Mouse (Mus musculus): ENCODE data around the gene Sh2b3.

The Sh2b3 gene

GRCm38 (mm10) chr5:121823668-121824067 lies 13.8 kb downstream of the Sh2b3 start:
- DNase-seq (ENCODE audit: low spot score in 2 of 2) = no peak

GRCm38 (mm10) chr5:121822786-121823505 lies 14.5 kb downstream of the Sh2b3 start:
- DNase-seq (ENCODE audit: low spot score in 2 of 2) = no peak

GRCm38 (mm10) chr5:121821552-121821951 lies 15.9 kb downstream of the Sh2b3 start:
- no peak for DNase-seq (ENCODE audit: low spot score in 2 of 2)

GRCm38 (mm10) chr5:121821116-121821515 lies 16.3 kb downstream of the Sh2b3 start:
- DNase-seq (ENCODE audit: low spot score in 2 of 2) = no peak

DNA sequence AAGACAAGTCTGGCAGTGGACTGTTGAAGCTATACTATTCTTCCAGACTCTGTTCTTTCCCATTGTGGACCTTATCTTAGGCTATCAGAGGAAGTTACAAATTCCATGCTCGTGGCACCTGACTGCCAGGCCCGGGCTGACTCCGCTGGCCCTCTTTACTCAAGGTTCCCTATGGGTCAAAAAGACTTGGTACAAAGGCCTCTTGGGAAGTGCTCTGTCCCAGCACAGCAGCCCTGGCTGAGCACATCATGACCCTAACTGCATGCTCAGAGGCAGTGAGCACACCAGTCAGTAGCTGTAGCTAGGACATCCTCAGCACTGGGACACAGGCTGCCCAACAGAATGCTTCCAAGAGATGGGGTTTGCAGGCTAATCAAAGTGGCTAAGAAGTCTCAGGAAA lies 16.8 kb downstream of the Sh2b3 start:
- no peak for DNase-seq (ENCODE audit: low spot score in 2 of 2)

DNA sequence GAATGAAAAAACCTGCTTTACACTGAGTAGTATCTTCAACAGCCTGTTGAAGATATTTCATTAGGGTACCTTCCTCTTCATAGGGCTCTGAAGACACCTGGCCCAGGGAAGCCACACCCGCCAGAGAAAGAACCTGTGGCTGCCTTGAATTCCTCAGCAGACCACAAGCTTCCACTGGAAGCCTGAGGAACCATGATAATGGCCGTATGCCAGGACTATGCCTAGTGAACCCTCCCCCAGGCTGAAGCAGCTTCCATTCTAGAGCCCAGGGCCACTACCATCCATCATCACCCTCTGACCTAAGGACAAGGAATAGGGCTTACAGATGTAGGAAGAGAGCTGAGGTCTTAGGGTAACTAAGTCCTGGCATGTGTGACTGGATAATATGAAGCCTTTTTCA lies 17.3 kb downstream of the Sh2b3 start:
- DNase-seq (ENCODE audit: low spot score in 2 of 2) = no peak

GRCm38 (mm10) chr5:121819559-121819958 lies 17.9 kb downstream of the Sh2b3 start:
- DNase-seq (ENCODE audit: low spot score in 2 of 2) = no peak

DNA sequence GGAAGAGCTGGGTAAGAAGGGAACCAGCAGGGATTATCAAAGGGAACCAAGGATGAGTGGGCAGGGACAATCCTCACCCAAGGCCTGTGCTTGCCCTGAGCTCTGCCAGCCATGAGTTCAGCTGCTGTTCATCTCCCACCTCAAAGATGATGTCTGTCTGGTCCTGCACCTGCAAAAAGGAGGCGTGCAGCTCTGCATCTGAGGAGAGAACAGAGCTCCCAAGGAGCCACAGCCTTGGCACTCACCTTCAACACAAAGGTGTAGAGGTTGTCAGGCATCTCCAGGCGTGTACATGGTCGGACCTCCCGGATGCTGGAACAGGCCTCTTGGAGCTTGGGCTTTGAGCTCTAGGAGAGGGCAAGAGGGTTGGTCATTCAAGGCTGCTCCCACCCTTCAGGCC lies 18.6 kb downstream of the Sh2b3 start:
- no peak for DNase-seq (ENCODE audit: low spot score in 2 of 2)

GRCm38 (mm10) chr5:121818401-121818800 lies 19.0 kb downstream of the Sh2b3 start:
- no peak for DNase-seq (ENCODE audit: low spot score in 2 of 2)

- DNase-seq (ENCODE audit: low spot score in 2 of 2) = no peak
Measured at GRCm38 (mm10) chr5:121817551-121817950, 19.9 kb downstream of the Sh2b3 start.

DNA sequence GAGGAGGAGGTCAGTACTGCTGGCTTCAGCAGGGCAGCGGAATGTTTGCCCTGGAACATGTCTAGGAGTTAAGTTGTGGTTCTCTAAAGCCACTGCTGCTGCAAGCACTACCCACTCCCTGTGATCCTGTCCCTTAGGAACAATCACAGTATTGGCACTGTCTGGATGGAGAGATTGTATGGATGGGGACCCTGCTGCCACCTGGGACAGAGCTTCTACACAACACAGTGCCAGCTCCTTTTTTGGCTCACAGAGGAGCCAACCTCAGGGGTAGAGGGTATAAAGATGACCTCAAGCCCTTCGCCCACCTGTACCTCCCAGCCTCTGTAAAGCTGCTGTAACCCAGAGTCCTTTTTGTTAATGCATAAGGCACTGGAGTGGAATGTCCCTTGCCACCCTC lies 20.8 kb downstream of the Sh2b3 start:
- DNase-seq (ENCODE audit: low spot score in 2 of 2) = no peak

- DNase-seq (ENCODE audit: low spot score in 2 of 2) = no peak
Measured at GRCm38 (mm10) chr5:121815867-121816380, 21.5 kb downstream of the Sh2b3 start.

GRCm38 (mm10) chr5:121815067-121815466 lies 22.4 kb downstream of the Sh2b3 start:
- DNase-seq (ENCODE audit: low spot score in 2 of 2) = peak in 1 of 2 experiments; percentile 74

DNA sequence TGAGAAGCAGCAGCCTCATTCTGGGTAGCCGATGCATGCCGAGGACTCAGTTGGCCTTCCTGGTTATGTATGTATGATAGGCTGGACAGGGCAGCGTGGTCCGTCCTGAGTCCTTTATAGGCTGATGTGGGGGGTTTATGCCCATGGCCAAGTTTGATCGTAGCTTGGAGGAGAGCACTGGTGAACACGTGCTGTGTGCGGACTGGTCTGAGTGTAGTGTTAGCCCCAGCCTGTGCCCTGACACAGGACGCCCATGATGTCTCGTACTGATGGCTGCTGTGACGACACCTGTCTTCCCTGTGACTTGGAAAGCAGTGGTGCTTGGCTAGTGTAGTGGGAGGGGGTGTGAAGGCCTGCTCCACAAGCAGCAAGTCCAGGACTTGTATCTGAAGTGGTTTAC lies 23.7 kb downstream of the Sh2b3 start:
- DNase-seq (ENCODE audit: low spot score in 2 of 2) = no peak

DNA sequence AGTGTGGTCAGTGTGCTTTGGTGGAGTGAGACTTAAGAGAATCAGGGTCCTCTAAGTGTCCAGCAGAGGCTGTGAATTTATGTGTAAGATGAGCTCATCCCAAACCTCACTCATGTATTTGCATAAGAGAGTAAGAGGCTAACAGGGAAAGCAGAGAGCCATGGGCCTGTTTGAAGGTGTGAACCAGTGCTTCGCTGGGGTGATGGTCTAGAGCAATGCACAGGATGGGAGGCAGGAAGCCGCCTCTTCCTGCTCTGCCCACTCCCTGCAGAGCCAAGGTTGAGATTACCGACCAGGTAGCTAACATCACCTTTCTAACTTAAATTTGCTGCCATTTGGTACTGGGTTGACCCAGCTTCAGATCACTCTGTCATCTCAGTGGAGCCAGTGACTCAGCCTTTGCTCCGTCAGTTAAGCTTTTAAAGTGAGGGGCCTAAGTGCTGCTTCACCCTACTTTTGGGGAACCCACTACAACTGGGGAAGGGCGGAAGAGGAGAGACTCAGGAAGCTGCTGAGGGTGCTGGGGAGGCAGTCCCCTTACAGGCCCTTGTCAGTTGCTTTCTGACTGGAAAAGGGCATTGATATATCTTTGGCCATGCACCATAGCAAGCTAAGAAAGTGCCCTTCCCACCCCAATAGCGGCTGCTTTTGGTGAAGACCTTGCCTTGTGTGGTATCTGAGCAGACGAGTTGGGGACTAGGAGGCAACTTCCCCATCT lies 24.8 kb downstream of the Sh2b3 start:
- no peak for DNase-seq (ENCODE audit: low spot score in 2 of 2)

- DNase-seq (ENCODE audit: low spot score in 2 of 2) = no peak
Measured at GRCm38 (mm10) chr5:121811485-121811931, 25.9 kb downstream of the Sh2b3 start.

DNA sequence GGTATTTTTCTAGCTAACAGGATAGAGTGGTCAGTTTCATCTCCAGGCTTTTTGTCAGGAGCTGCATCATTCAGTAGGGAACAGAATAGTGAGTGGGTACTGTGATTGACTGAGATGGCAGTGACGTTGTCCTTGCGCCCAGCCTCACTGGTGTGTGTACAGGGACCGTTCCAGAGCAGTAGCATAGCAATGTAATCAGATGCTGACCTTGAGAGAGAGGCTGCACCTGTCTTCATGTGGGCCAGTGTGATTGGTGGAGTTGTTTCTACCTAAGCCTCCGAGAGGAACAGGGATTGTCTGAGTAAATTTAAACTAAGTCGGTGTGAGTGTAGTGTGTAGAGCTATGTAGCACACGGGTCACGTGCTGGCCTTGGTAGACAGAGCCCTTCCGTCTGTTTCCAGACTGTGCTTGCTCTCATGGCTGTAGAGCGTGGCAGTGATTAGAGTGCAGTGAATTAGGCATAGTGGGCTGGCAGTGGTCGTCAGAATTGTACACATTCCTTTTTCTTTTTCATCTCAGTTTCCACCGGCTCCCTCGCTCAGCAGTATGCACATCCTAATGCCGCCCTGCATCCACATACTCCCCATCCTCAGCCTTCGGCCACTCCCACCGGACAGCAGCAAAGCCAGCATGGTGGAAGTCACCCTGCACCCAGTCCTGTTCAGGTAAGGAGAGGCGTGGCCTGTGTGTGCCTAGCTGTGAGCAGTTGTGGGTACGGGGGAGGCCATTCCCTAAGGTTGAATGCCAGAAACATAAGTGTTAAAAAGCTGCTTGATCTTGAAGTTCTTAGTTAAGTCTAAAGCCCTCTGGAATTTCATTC lies 26.9 kb downstream of the Sh2b3 start:
- DNase-seq (ENCODE audit: low spot score in 2 of 2) = no peak

DNA sequence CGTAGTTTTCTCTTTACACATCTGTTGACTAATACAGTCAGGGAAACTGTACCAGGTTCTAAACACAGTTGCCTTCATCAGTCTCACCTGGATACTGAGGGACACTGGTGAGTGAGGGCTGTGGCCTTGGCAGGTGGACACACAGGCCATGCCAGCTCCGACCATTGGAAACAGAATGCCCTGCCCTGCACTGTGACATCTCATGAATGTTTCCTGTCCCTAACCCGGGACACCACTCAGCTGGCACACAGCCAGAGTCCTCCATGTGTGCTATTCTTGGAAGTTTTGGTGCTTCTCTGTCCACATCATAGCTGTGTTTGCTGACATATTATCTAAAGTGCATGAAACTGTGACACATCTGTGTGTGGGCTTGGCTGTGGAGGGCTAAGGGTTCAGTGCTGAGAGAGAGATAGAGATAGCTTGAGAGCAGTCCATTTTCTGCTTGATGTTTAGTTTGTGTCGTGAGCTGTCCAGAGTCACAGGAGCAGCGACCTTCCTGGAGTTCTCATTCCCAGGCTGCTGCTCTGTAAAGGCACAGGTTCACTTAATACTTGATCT lies 27.7 kb downstream of the Sh2b3 start:
- DNase-seq (ENCODE audit: low spot score in 2 of 2) = no peak

- DNase-seq (ENCODE audit: low spot score in 2 of 2) = no peak
Measured at GRCm38 (mm10) chr5:121808202-121808601, 29.2 kb downstream of the Sh2b3 start.

DNA sequence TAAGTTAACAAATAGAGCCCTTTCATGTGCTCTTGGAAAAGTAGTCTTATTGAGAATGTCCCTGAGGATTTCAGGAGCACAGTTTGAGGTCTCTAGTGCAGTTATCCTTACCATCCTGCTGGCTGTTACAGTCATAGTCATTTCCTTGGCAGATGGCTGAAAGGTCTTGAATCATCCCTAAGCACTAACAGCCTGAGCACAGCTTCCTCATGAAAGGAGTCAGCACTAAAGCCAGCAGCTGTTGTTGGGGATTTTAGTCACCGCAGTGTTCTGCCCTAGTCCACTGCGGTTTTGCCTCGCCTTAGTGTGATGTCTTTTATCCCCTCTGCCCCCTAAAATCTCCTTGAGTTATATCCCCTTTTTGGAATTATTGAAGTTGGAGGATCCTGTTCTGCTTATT lies 30.3 kb downstream of the Sh2b3 start:
- no peak for DNase-seq (ENCODE audit: low spot score in 2 of 2)

- no peak for DNase-seq (ENCODE audit: low spot score in 2 of 2)
Measured at GRCm38 (mm10) chr5:121798447-121798846, 39.0 kb downstream of the Sh2b3 start.

GRCm38 (mm10) chr5:121795800-121796199 lies 41.6 kb downstream of the Sh2b3 start:
- DNase-seq (ENCODE audit: low spot score in 2 of 2) = no peak

Data from frontal cortex, postnatal 36 days (tissue).